Mouse (Mus musculus) kidney, adult 9 months (tissue): ENCODE results near the gene Gucy2g.

ENCODE experiments used
- DNase-seq: peaks from one replicate; pipeline ENCODE4 v3.0.0; 2022

The Gucy2g gene

DNA sequence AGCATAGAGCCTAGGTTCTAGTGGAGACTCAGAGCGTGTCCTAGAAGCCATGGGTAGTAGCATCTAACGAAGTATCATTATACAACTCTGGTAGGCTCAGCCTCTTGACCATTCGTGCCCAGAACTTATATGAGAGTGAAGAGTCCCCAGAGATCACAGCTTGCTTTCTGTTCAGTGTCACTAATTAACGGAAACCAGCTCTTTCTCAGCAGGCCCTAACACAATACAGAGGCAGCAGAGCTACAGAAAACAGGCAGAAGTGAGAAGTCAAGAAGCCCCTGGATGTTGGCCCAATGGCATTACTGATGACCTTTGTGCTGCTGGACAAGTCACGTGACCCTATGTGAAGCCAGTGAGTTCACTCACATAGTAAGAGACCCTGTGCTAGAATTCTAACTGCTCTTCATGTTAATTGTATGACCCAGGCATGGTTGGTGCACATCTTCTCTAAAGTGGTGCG, at the start of gene Gucy2g:
Gene Gucy2g, minus strand, starts transcription at position 51 of the 460 bp plus-strand sequence.
- no peak for DNase-seq

DNA sequence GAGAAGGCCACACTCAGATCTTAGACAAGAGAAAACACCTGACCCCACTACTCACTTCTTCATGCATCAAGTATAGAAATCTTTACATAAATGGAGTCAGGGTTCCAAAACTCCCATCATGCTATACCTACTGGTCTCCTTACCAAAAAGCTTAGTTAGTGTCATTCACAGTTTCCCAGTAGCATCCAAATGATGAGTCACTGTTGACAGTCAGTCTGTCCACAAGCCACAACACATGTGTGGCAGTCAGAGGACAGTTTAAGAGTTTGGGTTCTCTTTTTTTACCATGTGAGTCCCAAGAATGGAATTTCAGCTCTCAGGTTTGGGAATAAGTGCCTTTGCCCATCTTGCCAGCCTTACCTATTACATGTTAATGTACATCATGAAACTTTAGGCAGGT, 47.9 kb upstream of the Gucy2g start:
- no peak for DNase-seq

DNA sequence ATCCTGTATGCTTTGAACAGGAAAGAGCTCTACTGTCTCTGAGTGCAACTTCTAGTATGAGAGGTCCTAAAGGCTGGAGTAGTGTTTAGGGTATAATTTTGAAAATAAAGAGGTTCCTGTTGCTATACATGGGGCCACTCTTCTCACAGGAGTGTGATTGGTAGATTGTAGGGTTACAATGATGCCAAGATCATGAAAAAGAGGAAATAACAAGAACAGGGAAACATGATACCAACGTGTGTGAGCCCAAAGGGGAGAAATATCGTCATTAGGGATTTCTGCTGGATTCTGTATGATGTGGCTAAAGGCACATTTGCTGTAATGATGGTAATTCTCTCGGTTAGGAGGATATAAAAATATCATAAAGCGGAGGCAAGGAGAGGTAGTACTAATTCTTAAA, 45.0 kb upstream of the Gucy2g start:
- DNase-seq: no peak

DNA sequence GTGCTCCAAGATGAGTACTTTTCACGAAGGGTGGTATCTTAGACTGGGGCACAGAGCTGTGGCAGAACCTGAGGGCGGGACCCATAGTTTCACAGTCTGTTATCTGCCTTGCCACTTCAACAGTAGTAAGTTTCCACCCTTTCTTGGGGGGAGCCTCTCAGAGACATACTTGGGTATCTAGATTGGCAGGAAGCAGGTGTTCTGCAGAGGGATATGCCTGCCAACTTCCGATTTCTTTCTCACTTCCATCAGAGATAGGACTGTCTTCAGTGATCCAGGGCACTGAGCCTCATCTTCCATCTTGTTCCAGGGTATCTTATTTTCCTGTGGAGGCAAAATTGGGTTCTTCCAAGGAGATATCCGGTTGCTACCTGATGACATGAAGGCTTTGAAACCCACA, 43.1 kb upstream of the Gucy2g start:
- no peak for DNase-seq

DNA sequence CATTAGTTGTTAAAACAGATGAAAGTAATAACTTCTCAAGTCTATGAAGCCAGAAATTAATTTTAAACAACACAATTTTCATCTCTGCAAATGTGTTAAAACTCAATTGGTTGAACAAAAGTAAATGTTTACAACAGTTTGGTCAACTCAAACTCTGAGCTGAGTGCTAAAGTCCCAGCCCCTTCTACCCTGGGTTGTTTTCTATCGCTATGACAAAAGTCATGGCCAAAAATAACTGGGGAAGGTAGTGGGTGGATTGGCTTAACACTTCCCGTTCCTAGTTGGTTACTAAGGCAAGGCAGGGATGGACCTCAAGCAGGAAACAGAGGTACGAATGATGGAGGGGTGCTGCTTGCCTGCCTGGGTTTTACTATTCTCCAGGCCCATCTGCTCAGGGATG, 35.7 kb upstream of the Gucy2g start:
- no peak for DNase-seq

DNA sequence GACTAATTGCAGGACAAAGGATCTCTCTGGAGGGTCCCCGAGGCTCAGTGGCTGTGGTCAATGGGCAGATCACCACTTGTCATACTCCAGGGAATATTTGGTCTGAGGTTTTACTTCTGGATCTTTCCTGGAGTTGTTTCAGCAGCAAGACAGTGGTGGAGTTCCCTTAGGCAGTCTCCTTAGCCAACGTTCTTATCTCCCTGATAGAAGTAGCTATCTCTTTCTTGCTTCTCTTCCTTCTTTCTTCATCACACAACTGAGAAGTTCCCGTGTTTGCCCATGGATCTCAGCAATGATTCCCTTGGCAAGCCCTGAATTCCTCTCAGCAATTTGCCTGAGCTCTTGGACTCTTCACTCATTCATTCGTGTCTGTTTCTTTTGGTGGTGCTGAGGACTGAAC, 35.1 kb upstream of the Gucy2g start:
- no peak for DNase-seq

DNA sequence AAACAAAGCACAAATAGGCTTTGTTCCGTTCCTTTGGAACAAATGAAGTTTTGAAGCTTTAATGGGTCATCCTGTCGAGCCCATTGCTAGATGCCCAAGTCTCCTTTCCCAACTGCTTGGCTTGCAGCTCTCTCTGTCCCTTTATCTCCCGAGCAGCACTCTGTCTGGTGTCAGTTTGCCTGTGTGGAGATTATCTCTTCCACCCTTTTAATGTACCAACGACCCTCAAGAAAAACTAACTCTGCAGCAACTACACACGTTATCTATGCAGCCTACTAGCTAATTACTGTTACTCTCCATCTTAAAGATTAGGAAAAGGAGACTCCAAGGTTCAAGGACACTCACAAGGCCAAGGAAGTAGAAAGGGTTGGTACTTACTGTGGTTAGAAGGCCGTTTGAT, 32.3 kb upstream of the Gucy2g start:
- DNase-seq: no peak

DNA sequence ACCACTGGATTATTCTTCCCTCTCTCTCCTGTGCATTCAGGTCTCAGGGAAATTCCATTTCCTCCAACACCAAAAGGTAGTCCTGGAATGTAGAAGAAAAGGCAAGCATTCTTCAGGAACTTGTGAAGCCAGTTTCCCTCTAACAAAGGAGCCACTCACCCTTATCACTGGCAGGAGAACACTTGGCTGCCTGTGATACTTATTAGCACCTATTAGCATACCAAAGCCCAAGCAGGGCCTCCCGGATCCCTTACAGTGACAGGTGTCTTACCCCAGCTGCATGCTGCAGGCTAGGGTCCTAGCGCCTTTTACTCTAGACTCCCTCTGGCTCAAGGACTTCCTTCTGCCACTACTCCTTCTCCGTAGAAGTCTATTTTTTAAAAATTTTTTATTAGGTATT, 30.4 kb upstream of the Gucy2g start:
- no peak for DNase-seq

DNA sequence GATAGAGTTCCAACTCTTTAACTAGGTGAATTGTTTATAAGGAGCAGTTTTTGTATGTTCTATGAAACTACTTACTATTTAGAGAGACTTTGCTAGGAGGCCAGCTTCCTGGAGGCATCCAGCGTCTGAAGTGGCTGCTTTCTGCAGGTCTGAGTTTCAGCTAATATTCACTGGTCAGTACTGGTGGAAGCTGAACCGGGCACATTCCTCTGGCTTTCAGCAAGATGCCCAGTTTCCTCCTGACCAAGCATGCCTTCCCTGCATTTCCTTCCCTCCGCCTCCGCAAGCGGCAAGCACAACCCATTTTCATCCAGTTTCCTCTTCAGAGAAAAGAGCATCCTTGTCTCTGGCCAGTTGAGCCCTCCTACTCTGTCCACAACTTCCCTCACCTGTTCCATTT, 28.0 kb upstream of the Gucy2g start:
- no peak for DNase-seq

DNA sequence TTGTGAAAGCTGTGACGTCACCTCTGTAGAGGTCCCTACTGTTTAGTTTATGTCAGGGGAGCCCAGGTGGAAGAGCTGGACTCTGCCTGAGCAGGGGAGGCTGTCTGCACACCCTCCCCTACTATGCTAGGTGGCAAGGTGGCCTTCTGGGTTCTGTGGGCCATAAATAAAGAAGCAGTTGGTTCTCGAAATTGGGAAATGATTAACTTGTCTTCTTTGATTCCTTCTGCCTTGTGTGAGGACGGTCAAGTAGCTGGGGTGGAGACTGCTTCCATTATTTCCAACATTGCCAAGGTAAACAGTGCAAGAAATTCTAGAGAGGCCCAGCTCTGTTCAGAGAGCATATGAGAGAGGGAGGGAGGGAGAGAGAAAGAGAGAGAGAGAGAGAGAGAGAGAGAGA, 27.1 kb upstream of the Gucy2g start:
- peak; percentile 48 for DNase-seq

DNA sequence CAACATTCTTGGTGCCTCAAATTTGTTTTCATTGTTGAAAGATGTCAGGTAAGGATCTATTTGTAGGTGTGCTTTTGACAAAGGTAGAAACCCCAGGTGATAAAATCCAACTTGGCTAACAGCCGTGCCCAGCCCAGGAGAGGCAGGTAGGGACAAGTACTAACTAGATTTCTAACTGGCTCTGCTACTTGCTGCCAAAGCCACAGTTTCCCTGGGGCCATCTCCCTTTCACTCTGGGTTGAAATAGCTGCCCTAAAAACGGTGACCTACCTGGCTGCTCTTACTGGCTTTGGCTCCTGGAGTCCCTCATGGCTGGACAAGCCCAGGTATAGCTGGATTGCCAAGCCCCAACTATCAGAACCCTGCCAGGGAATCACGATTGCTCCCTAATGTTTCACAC, 25.8 kb upstream of the Gucy2g start:
- peak; percentile 71 for DNase-seq

DNA sequence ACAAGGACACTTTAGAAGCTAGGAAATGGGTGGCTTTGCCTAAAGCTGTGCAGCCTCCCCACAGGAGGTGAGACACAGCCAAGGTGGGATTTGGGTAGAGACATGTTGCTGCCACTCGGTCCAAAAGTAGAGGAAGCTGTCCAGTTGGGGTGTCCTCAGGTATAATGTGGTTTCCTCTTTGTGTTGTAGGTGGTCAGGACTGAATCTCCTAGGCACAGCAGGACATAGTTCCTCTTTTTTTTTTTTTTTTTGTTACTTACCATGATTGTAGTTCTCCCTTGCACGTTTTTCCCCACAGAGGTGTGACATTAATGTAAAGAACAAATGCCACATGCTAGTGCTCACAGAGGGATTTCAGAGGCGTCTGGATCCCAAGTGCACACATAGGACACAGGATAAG, 24.2 kb upstream of the Gucy2g start:
- no peak for DNase-seq

DNA sequence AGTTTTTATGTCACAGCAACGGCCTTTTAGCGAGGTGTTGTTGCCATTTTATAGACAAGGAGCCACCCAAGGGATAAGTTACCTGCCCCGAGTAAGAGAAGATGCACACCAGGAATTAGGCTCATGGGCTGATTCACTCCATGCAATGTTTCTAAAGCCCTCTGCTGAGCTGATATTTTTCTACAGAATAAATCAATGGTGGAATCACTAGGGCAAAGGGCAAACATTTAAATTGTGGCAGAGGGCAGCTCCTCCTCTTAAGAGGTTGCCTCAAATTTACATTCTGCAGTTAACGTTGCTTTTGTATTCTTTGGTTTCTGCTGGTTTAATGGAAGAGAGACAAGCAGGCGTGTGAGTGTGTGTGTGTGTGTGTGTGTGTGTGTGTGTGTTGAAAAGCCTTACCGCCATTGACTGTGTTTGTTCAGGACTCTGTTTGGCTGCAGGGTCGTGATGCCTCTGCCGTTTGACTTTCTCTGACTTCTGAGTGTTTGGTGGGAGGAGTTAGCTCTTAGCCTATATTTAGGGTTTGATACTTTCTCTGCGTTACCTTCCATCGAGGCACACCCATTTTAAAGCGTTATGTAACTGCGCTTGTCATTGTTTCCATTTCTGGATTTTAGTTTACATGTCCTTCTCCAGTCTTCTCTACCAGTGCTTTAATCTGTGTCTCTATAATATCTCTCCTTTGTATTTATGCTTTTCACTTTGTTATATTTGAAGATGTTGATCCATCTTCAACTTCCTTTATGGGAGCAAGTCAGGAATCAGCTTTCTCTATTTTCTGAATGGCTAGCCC, 19.6 kb upstream of the Gucy2g start:
- DNase-seq: no peak

DNA sequence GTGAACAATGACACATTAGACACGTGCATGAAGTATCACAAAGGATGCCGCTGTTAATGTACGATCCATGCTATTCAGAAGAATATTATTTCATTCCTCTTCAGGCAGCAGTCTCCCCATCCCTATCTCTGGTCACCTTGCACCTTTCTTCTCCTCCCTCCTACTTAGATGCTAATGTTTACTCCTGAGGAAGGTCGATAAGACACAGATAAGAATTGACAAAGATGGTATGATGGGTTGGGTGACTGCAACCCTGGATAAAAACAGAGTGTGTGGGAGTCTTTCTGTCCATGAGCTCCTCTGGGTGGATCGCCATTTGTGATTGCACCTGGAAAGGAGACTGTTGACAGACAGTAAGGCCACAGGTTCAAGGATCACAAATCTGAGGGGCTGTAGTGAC, 17.5 kb upstream of the Gucy2g start:
- DNase-seq: no peak

DNA sequence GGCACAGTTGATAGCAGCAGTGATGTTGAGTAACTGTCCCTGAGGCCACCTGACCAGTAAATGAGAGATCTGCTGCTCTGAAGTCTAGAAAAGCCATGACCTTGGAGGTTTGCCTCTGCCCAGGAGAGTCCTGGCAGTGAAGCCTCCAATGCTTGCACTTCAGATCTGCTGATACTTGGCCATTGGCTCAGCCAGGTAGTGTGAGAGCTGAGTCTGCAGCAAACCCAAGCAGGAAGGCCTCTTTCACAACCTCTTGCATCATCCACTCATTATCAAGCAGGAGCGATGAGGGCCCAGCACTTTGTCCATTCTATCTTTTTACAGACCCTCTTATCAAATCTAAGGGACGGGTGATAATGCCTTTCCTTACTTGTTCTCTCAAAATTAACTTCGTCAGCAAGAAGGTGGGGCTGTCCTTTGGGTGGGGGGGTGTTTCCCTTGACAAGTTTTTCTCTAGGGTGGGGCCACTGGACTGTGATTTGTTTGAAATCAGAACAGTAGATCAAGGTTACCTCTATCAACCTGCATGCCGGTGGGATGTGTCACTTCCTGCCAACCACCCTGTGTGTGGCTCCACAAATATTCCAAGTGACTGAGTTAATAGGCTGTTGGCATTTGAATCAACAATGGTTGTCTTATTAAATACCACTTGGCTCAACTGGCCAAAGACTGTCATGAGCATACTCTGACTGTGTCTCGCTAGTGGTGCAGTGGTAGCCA, 16.8 kb upstream of the Gucy2g start:
- DNase-seq: no peak

DNA sequence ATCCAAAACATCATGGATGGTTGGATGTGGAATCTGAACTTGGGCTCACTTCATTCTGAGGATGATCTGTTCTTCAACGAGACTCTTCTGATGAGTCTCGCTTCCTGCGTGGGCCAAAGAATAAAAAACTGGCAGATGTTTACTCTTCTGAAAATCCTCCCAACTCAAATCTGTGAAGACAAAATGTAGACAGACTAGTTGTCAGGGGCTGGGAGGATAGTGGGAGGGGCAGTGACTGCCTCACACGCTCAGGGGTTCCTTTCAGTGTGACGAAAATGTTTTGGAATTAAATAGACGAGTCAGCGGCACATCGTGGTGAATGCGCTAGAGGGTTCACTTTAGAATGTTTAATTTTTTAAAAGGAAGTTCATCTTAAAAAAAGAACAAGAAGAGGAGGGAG, 15.1 kb upstream of the Gucy2g start:
- no peak for DNase-seq

DNA sequence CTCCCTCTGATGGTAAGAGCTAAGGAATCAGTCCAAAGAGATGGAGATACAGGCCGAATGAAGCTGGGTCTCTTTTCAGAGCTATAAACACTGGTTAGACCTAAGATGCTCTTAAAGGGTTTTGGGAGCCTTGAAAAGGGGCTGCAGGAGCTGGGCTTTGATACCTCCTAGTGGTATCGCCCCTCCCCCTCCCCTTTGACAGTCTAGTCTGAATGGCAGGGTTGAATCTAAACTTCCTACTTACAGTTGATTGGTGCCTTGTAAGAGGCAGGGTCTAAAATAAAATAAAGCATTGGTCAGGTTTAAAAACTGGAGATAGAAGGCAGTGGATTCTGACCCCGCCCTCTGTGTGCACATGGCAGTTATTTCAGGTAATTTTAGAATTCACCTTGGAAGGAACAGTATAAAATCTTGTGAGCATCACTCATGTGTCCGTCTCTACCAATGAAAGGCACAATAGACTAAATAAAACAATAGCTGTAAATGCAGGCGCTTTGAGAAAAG, 13.5 kb upstream of the Gucy2g start:
- DNase-seq: no peak

DNA sequence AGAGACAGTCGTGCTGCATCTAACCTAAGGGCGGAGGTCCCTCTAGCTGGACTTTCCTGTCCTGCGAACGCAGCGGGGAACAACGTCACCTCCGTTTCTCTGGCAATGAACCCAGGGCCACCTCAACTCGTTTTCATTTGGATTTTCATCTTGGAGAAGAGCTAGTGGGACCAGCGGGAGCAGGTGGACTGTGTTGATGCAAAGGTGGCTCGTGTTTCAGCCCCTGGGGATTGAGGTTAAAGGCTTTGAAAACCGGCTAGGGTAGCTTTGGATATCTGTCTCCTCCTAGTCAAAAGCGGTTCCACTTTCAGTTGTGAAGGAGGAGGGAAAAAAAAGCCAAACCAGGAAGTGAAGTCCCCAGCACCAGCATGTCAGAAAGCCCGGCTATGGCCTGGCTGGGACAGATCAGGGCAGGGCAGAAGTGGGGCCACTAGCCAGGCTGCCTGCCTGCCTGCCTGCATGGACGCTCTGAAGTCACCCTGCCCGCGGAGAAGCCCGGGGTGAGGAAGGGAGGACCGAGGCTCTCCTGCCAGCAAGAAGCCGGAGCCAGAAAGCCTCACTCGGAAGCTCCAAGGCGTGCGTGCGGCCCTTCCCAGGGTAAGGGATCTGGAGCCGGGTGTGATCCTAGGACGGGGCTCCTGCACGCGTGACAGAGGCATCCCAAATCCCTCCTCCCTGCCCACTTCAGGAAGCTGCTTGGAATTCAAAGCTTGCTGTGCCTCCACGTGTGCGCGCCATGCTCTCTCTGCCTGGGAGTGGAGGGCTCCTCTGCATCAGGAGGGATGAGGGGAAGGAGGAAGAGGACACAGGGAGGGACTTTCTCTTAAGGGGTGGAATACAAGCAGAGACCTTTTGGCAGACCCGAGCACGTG, 12.8 kb upstream of the Gucy2g start:
- DNase-seq: peak; percentile 70

DNA sequence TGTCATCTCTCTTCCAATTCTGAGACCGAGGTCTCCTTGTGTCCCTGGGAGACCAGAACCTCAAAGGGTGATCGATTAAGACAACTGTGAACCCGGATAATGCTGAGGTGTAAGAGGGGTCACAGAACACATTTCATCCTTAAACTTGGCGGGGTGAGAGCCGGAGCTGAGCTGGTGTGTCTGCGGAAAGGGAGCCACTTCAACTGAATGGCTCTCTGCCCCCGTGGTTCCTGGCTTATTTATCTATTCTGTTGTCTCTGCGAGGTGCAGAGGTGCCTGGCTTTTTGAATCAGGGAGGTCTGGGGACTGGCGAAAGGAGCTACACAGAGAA, 12.2 kb upstream of the Gucy2g start:
- no peak for DNase-seq

DNA sequence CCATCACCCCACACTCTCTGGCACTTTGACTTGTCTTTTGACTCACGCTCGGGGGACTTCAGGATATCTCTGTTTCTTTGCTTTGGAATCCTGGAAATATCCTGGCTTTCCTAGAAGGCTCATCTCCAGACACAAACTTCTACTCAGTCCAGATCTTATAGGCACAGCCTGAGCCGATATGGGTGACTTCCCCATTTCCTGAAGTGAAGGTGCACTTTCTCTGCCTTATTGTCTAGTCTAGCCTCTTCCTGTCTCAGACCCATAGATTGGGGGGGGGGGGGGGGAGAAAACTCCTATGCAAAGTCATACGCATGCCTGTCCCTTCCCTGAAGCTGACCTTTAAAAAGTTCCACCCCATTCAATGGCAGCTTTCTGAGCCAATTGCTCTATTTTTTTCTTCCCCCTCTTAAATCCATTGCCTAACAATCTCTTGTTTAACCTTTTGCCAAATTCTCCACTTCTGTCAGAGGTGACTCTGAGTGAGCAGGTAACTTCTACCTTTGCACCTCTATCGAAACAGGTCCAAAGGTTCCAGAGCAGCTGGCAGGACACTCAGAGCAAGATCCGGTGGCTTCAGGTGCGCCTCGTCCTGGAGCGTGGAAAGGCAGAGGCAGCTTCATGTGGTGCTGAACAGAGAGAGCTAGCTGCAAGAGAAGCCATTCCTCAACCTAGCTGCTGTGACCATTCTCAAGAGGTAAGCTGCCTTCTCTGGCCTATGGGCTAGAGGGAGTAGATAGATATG, 10.5 kb upstream of the Gucy2g start, which contains the start of gene Acsl5:
Gene Acsl5, plus strand, starts transcription at position 556 of the 742 bp plus-strand sequence.
- peak; percentile 55 for DNase-seq

DNA sequence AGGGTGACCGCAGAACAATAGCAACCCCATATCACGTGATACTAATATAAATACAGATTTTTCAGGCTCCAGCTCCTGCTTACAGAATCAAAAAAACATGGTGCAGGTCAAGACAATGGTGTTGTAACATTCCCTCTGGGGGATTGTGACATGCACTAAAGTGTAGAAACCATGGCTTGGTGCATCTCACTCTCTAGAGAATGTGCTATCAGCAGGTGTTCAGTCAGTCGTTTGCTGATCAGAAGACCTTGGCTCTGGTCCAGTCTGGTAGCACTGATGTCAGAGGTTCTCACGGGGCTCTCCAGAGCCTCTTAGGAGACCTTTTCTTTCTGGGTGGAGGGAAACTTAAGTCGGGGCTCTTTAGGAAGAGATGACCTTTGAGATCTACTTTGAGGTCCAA, 9.4 kb upstream of the Gucy2g start:
- DNase-seq: no peak

DNA sequence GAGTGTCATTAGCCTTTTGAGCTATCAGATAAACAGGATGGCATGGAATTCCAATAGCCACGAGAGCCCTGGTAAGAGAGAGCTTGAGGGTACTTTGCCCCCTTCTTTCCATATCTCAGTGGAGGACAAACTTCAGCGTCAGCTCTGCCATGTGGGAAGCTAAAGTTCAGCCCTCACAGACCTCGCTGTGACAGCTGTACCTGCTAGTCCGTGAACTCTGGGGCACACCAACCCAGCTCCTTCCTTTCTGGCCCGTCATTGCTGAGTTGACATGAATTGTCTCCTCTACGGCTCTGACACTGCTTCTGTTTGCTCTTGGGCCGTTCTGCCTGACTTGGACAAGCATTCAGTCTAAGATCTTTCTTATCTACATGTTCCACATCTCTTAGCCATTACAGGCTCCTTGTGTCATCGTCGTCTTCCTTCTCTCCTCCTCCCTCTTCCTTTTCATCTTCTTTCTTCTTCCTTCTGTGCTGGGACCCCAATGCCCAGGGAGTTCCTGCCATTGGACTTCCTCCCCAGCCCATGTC, 7.0 kb upstream of the Gucy2g start:
- no peak for DNase-seq
